Mouse (Mus musculus) megakaryocyte, embryonic 14.5 days (primary cell): ENCODE measurements at regions not wholly inside any gene's neighbourhood (a gene's known extent, or its start where the extent isn't known, plus 50 kb on each side); places are given as distances from the start of the nearest gene placed in this dataset.

Experiments
- H3K27me3 ChIP-seq: replicated peaks from 2 replicates; pipeline ENCODE3; 2012; ENCODE audit warnings: inconsistent platforms
- H3K36me3 ChIP-seq: replicated peaks from 2 replicates; pipeline ENCODE3; 2012; ENCODE audit warnings: low read length, inconsistent platforms, mixed read lengths
- H3K4me1 ChIP-seq: 2 replicates; pipeline ENCODE4 v1.6.1; 2012; ENCODE audit warnings: inconsistent platforms
- H3K4me3 ChIP-seq: replicated peaks from 2 replicates; pipeline ENCODE3; 2012; ENCODE audit warnings: moderate library complexity, mild to moderate bottlenecking, inconsistent platforms
- H3K9me3 ChIP-seq: 2 replicates; pipeline ENCODE4 v1.6.1; 2012; ENCODE audit warnings: inconsistent platforms
- FLI1 ChIP-seq: IDR thresholded peaks from 2 replicates; pipeline ENCODE4 v1.6.1; 2012; ENCODE audit warnings: low read length, inconsistent platforms, mixed read lengths
- GATA1 ChIP-seq: IDR thresholded peaks from 3 replicates; pipeline ENCODE4 v1.6.1; 2012; ENCODE audit warnings: mixed read lengths, low read length, inconsistent platforms, borderline replicate concordance

DNA sequence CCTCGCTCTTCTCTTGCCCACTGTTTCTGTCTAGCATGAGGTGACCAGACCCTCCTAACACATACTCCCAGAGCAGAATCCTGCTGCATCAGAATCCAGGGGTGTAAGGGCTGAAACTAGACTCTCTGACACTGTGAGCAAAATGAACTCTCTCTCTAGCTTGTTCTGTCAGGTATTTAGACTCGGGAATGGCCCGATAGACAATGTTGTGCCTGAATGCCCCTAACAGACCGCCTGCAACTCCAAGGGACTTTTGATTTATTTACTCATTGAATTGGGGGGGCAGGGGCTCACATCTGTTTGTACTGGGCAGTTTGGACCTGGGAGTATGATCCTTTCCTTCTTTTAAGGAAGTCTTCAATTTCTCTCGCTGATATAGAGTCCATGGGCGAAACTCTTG lies 469.3 kb upstream of the Trpc7 start:
- H3K27me3 ChIP-seq = no peaks in the 10 kb centered on the region
- no peaks in the 10 kb centered on the region for H3K4me1 ChIP-seq
- H3K36me3 ChIP-seq = no peaks in the 10 kb centered on the region
- H3K9me3 ChIP-seq = peaks cover 53% of the 10 kb centered on the region
- TF ChIP-seq FLI1 (no peak), GATA1 (no peak)
- no peak overlapping the region for H3K4me3 ChIP-seq

- Histone ChIP-seq H3K27me3 (no peaks in the 10 kb centered on the region), H3K36me3 (no peaks in the 10 kb centered on the region), H3K9me3 (peaks cover 52% of the 10 kb centered on the region), H3K4me3 (peak overlapping the region; percentile 68), H3K4me1 (no peaks in the 10 kb centered on the region)
- TF ChIP-seq FLI1 = no peak
- TF ChIP-seq GATA1 = no peak
Observed at GRCm38 (mm10) chr13:57364396-57364795, 468.6 kb upstream of the Trpc7 start.

- Histone ChIP-seq H3K36me3 (no peaks in the 10 kb centered on the region), H3K9me3 (peaks cover 61% of the 10 kb centered on the region), H3K4me1 (no peaks in the 10 kb centered on the region), H3K27me3 (no peaks in the 10 kb centered on the region), H3K4me3 (no peak overlapping the region)
- TF ChIP-seq FLI1 = no peak
- TF ChIP-seq GATA1 = no peak
Observed at GRCm38 (mm10) chr13:57362563-57362962, 466.8 kb upstream of the Trpc7 start.

DNA sequence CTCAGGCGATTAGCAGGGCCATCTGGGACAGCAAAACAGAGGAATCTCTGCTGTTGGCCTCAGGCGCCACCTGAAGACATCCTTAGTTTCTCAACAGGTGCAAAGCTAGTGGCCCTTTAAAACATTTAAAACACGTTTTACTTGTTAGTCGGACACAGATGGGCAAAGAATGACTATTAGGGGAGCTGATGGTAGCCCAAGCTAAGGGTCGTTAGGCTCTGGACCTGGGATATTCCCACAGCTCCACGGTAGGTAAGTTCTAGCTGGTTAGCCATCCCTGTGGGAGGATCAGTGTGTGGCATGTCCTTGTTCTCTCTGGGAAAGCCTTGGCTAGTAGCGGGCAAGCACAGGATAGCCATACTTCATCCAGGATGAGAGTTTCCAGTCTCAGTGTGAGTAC lies 465.5 kb upstream of the Trpc7 start:
- Histone ChIP-seq H3K27me3 (no peaks in the 10 kb centered on the region), H3K4me3 (no peak overlapping the region), H3K9me3 (peaks cover 62% of the 10 kb centered on the region), H3K4me1 (no peaks in the 10 kb centered on the region), H3K36me3 (no peaks in the 10 kb centered on the region)
- TF ChIP-seq FLI1 (no peak), GATA1 (no peak)

GRCm38 (mm10) chr13:57354606-57355005 lies 458.8 kb upstream of the Trpc7 start:
- Histone ChIP-seq H3K4me3 (no peak overlapping the region), H3K4me1 (no peaks in the 10 kb centered on the region), H3K36me3 (no peaks in the 10 kb centered on the region), H3K9me3 (peaks cover 81% of the 10 kb centered on the region), H3K27me3 (no peaks in the 10 kb centered on the region)
- TF ChIP-seq FLI1 = no peak
- TF ChIP-seq GATA1 = no peak

DNA sequence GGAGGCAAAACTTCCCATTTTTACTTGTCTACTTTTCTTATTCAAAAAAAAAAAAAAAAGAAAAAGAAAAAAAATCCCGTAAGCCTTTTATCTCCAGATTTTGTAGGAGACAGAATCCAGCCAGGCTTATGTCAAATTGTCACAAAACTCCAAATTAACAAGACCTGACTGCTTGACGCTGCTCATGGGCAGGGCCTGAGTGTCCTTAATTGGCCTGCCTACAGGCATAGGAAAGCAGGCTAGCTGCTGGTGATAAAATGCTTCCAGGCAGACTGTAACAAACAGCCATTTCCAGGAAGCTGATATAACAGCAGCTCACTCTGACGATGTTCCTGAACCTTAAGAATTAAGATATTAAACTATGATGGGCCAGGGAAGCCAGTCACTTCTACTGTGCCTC lies 458.2 kb upstream of the Trpc7 start:
- H3K9me3 ChIP-seq = peaks cover 82% of the 10 kb centered on the region
- no peak overlapping the region for H3K4me3 ChIP-seq
- H3K27me3 ChIP-seq = no peaks in the 10 kb centered on the region
- H3K36me3 ChIP-seq = no peaks in the 10 kb centered on the region
- no peaks in the 10 kb centered on the region for H3K4me1 ChIP-seq
- TF ChIP-seq GATA1 (no peak), FLI1 (no peak)

GRCm38 (mm10) chr13:57350828-57351227 lies 455.0 kb upstream of the Trpc7 start:
- no peak overlapping the region for H3K4me3 ChIP-seq

DNA sequence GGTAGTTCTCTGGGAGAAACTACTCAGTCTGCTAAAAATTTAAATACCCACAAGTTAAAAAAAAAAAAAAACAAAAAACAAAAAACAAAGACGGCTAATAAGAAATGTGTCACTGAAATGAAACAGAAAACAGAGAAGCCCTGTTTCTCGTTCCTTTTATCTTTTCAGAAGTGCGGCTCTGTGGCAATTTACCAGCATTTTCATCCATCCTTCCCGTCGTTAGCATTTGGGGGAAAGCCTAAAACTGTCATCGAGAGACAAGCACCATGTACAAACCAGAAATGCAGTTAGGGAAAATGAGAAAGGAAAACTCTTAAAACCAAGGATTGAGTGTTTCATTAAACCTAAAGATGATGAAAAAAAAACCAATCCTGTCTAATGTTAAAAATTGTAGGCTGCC lies 442.9 kb upstream of the Trpc7 start:
- Histone ChIP-seq H3K27me3 (no peaks in the 10 kb centered on the region), H3K4me1 (no peaks in the 10 kb centered on the region), H3K4me3 (no peak overlapping the region), H3K9me3 (peaks cover 41% of the 10 kb centered on the region), H3K36me3 (no peaks in the 10 kb centered on the region)
- TF ChIP-seq GATA1 (no peak), FLI1 (no peak)

More at GRCm38 (mm10) chr13:57350828-57351227, 455.0 kb upstream of the Trpc7 start:
- Histone ChIP-seq H3K36me3 (no peaks in the 10 kb centered on the region), H3K27me3 (no peaks in the 10 kb centered on the region), H3K4me1 (no peaks in the 10 kb centered on the region), H3K9me3 (peaks cover 62% of the 10 kb centered on the region)
- TF ChIP-seq GATA1 = no peak
- no peak for TF ChIP-seq FLI1

GRCm38 (mm10) chr13:57336596-57336995 lies 440.8 kb upstream of the Trpc7 start:
- TF ChIP-seq GATA1 (no peak), FLI1 (no peak)
- no peaks in the 10 kb centered on the region for H3K4me1 ChIP-seq
- H3K4me3 ChIP-seq = no peak overlapping the region
- peaks cover 52% of the 10 kb centered on the region for H3K9me3 ChIP-seq
- H3K36me3 ChIP-seq = no peaks in the 10 kb centered on the region
- no peaks in the 10 kb centered on the region for H3K27me3 ChIP-seq

DNA sequence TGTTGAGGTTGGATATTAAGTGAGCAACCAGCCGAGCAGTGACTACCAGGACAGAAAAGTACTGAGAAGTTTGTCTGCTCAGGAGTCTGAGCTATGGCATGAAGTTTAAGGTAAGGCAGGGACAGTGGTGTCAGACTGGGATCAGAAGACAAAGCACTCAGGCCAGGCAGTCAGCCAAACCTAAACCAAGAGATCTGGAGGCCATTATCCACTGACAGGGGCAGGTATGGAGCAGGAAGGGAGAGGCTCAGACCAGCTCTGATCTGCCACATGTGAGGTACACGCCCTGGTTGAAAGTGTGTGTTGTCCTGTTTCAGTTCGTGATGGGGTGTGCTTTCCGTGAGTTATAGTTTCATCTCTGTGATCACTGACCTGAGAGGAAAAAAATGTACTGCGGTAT lies 437.2 kb upstream of the Trpc7 start:
- no peak for TF ChIP-seq FLI1
- no peak for TF ChIP-seq GATA1
- H3K27me3 ChIP-seq = no peaks in the 10 kb centered on the region
- H3K36me3 ChIP-seq = no peaks in the 10 kb centered on the region
- H3K4me3 ChIP-seq = no peak overlapping the region
- no peaks in the 10 kb centered on the region for H3K4me1 ChIP-seq
- peaks cover 59% of the 10 kb centered on the region for H3K9me3 ChIP-seq

DNA sequence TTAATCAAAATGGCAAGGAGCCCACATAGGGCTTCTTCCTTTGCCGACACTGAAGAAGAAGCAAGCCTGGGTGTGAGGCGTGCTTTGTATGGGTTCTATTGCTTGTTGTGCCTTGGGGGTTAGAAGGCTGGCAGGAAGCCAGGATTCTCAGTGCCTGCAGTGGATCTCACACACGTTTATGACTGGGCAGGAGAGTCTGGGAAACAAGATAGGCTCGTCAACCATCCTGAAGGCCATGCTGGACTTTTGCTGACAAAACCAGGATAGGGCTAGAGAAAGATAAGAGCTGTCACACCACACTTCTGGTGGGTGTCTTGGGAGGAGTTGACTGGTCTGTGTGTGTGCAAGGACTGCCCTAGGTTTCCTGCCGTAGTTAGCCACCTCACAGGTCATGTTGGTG lies 436.1 kb upstream of the Trpc7 start:
- H3K4me1 ChIP-seq = no peaks in the 10 kb centered on the region
- no peaks in the 10 kb centered on the region for H3K27me3 ChIP-seq
- peaks cover 62% of the 10 kb centered on the region for H3K9me3 ChIP-seq
- H3K36me3 ChIP-seq = no peaks in the 10 kb centered on the region
- H3K4me3 ChIP-seq = no peak overlapping the region
- TF ChIP-seq FLI1 = no peak
- no peak for TF ChIP-seq GATA1

DNA sequence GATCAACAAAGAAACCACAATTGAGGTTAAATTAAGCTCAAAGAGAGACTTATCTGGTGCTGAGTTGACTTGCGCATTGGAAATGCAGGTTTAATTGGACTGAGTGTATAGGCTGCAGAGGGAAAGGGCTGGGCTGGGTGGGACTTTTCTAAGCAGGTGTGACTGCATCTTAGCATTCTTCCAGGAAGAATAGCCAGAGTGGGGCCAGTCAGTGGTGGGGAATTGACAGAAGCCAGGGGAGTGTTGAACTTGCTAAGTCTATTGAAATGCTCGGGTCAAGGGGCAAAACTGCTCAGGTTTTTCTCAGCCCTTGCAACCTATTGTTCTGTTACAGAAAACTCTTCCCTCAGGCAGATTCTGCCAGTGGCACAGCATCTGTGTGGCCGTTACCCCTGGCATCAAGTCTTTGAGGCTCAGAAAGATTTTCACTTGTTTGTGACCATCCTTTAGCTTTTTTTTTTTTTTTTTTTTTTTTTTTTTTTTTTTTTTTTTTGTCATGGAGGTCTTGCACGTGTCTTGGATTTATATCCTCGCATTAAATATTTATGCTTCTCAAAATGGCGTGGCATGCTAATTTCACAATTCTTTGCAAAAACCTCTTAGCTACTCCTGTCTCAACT lies 429.6 kb upstream of the Trpc7 start:
- no peak for TF ChIP-seq FLI1
- no peak for TF ChIP-seq GATA1
- Histone ChIP-seq H3K4me1 (no peaks in the 10 kb centered on the region), H3K36me3 (no peaks in the 10 kb centered on the region), H3K4me3 (no peak overlapping the region), H3K9me3 (peaks cover 51% of the 10 kb centered on the region), H3K27me3 (no peaks in the 10 kb centered on the region)
